Mouse (Mus musculus): ENCODE results near the gene Bicc1. TPM values are rescaled to one million over a fixed set of nuclear protein-coding genes. Genes with fewer than 3 reads are reported as not detected.

Bicc1 gene
- polyA plus RNA-seq, 1 experiment from 2014 or later = 5.9 TPM

Other genes with a start within 250 kb of the Bicc1 start
- 56.1 and 56.5 TPM in 2 replicates for gene Tfam, start 78.6 kb upstream of the Bicc1 start, polyA plus RNA-seq (2015; fragmentation: Nextera tagmentation; extraction: Ambion mirVana)
- gene Ube2d1, start 125.6 kb upstream of the Bicc1 start, polyA plus RNA-seq (2015; fragmentation: Nextera tagmentation; extraction: Ambion mirVana) = 182 and 186 TPM in 2 replicates
- gene Cisd1, start 185.3 kb upstream of the Bicc1 start, polyA plus RNA-seq (2015; fragmentation: Nextera tagmentation; extraction: Ambion mirVana) = 253 and 266 TPM in 2 replicates
- 16.7 and 16.9 TPM in 2 replicates for gene Ipmk, start 188.1 kb upstream of the Bicc1 start, polyA plus RNA-seq (2015; fragmentation: Nextera tagmentation; extraction: Ambion mirVana)

Measured in hindbrain, embryonic 13.5 days (tissue).